Mouse (Mus musculus) lung, embryonic 15.5 days (tissue): Measurements from ENCODE around the gene Cpt2. TPM values are rescaled to one million over a fixed set of nuclear protein-coding genes. Genes with fewer than 3 reads are reported as not detected.

ENCODE experiments used
- ATAC-seq: fragments of 200-750 bp; cut with Nextera tagmentation; 2 replicates; pipeline ENCODE4 v1.8.0; 2017; ENCODE audit warnings: moderate number of reproducible peaks, borderline replicate concordance; ENCODE audit not compliant: low FRiP score, low TSS enrichment; ENCODE audit errors: extremely low read depth
- H3K27ac ChIP-seq: fragments of 300-500 bp; sonication (generic); 2 replicates; pipeline ENCODE4 v1.5.1; 2015; ENCODE audit warnings: moderate library complexity, mild to moderate bottlenecking, inconsistent platforms
- H3K27me3 ChIP-seq: fragments of 300-500 bp; sonication (generic); 2 replicates; pipeline ENCODE4 v1.6.1; 2015; ENCODE audit warnings: inconsistent platforms
- H3K36me3 ChIP-seq: fragments of 300-500 bp; sonication (generic); 2 replicates; pipeline ENCODE4 v1.6.1; 2015; ENCODE audit warnings: inconsistent platforms
- H3K4me1 ChIP-seq: fragments of 300-500 bp; sonication (generic); 2 replicates; pipeline ENCODE4 v1.6.1; 2015; ENCODE audit warnings: inconsistent platforms
- H3K4me2 ChIP-seq: fragments of 300-500 bp; sonication (generic); 2 replicates; pipeline ENCODE4 v1.6.1; 2015; ENCODE audit warnings: inconsistent platforms, mild to moderate bottlenecking, moderate library complexity
- H3K4me3 ChIP-seq: fragments of 300-500 bp; sonication (generic); 2 replicates; pipeline ENCODE4 v1.5.1; 2015; ENCODE audit warnings: mild to moderate bottlenecking, inconsistent platforms
- H3K9ac ChIP-seq: fragments of 300-500 bp; sonication (generic); 2 replicates; pipeline ENCODE4 v1.6.1; 2015; ENCODE audit warnings: inconsistent platforms
- H3K9me3 ChIP-seq: fragments of 300-500 bp; sonication (generic); 2 replicates; pipeline ENCODE4 v1.6.1; 2016; ENCODE audit warnings: inconsistent platforms
- WGBS: fragments of 180-500 bp; shearing (Covaris S2); methylation state at CpG from one replicate; pipeline ENCODE4 v1.1.7; 2015; 5-methylcytosine and 5-hydroxymethylcytosine counted together
- polyA plus RNA-seq: library from polyadenylated mRNA; unstranded; fragments of >200 nt; fragmentation: Nextera tagmentation; extraction: Ambion mirVana; gene quantifications from 2 replicates; pipeline ENCODE4 v1.2.1, GENCODE M21; 2015

Cpt2 gene
- 43.8 and 45.0 TPM in 2 replicates for polyA plus RNA-seq

DNA sequence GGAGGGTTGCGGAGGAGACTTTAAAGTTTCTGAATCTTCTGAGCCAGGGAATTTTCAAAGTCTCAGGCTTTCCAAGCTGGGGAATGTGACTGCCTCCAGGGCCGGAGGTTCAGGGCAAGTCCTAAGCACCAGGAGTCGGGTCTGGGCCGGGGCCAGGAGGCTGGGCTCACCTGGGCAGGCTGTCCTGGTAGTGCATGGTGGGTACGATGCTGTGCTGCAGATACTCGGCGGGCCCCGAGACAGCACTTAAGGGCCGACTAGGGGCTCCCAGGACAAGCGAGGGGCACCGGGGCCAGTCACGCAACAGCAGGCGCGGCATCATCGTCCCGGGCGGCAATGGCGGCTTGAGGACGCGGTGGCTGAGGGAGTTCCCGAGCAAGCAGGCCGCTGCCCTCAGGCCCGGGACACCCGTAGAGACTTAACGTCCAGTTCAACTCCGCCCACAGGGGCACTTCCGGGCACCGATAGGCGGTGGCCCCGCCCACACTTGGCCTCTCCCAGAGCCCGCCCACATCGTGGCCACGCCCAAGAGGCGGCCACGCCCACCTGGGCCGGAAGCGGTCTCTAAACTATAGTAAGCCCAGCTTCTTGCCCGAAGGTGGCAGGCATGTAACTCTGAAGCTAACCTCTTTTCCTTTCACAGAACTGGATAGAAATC, at the start of gene Cpt2:
Gene Cpt2, minus strand, starts transcription at position 466 of the 658 bp plus-strand sequence.
- H3K27ac ChIP-seq = peak within 1 kb of the TSS; percentile 86
- WGBS = under 1% methylated on average over 38 of the region's 38 CpGs

GRCm38 (mm10) chr4:107971162-107971561, 47.8 kb upstream of the Cpt2 start:
- Histone ChIP-seq H3K4me1 (no peaks in the 10 kb centered on the region), H3K4me3 (no peak overlapping the region), H3K9me3 (no peaks in the 10 kb centered on the region), H3K36me3 (no peaks in the 10 kb centered on the region), H3K27me3 (no peaks in the 10 kb centered on the region), H3K9ac (no peak overlapping the region), H3K27ac (no peak overlapping the region), H3K4me2 (no peak overlapping the region)
- ATAC-seq = no peak
- WGBS = 70% methylated on average over 1 of the region's 1 CpGs

More for the DNA sequence above, at the start of gene Cpt2:
- no peaks in the 10 kb centered on the region for H3K36me3 ChIP-seq
- peaks cover 24% of the 10 kb centered on the region for H3K4me1 ChIP-seq
- peak within 1 kb of the TSS; percentile 77 for H3K4me2 ChIP-seq
- no peaks in the 10 kb centered on the region for H3K27me3 ChIP-seq
- ATAC-seq = peak; percentile 97
- H3K4me3 ChIP-seq = peak within 1 kb of the TSS; percentile 92
- H3K9me3 ChIP-seq = no peaks in the 10 kb centered on the region
- peak within 1 kb of the TSS; percentile 92 for H3K9ac ChIP-seq

GRCm38 (mm10) chr4:107969781-107970180, 46.4 kb upstream of the Cpt2 start:
- Histone ChIP-seq H3K4me3 (no peak overlapping the region), H3K27ac (no peak overlapping the region), H3K4me1 (no peaks in the 10 kb centered on the region), H3K36me3 (no peaks in the 10 kb centered on the region), H3K9me3 (no peaks in the 10 kb centered on the region), H3K9ac (no peak overlapping the region), H3K4me2 (no peak overlapping the region), H3K27me3 (no peaks in the 10 kb centered on the region)
- ATAC-seq = no peak

GRCm38 (mm10) chr4:107967966-107968682, 44.7 kb upstream of the Cpt2 start, which contains the start of gene Slc1a7:
TSS of gene Slc1a7 (plus strand) at chr4:107968332.
- Histone ChIP-seq H3K27ac (no peak within 1 kb of the TSS), H3K4me3 (no peak within 1 kb of the TSS), H3K9ac (no peak within 1 kb of the TSS), H3K4me1 (peaks cover under 1% of the 10 kb centered on the region; the same call in 1 of the 2 replicates), H3K4me2 (no peak within 1 kb of the TSS), H3K36me3 (no peaks in the 10 kb centered on the region), H3K9me3 (no peaks in the 10 kb centered on the region), H3K27me3 (no peaks in the 10 kb centered on the region)
- peak; percentile 51; the same call in 1 of the 2 replicates for ATAC-seq
- 74% methylated on average over 16 of the region's 16 CpGs for WGBS

DNA sequence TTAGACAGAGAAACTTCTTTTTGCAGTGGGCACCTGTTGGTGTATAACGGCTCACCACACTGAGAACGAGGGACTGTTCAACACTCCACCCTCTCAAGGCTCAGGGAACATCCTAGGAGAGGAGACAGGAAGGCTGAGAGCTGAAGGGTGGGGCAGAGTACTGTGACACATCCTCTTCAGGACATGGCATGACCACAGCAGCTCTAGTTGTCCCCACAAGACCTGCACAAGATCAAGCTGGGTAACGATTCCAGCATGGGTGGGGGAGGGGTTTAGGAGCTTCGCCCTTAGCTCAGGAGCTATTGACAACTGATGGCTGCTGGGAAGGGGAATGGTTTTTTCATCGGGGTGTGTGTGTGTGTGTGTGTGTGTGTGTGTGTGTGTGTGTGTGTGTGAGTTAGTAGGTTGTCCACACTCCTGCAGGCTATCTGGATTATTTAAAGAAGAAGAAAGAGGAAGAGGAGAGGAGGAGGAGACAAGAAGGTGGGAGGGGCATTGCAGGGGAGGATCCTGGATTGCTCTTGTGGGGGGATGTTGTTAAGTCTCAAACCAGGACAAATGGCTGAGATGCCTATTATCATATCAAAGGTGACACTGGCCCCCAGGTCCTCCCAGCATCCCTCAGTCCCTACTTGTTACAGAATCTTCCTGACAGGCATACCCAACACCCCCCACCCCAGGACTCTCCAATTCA, 43.2 kb upstream of the Cpt2 start:
- no peaks in the 10 kb centered on the region for H3K36me3 ChIP-seq
- H3K4me2 ChIP-seq = no peak overlapping the region
- peaks cover 16% of the 10 kb centered on the region for H3K4me1 ChIP-seq
- no peak overlapping the region for H3K27ac ChIP-seq
- WGBS = 46% methylated on average over 5 of the region's 5 CpGs
- no peak for ATAC-seq
- H3K9ac ChIP-seq = no peak overlapping the region
- H3K9me3 ChIP-seq = no peaks in the 10 kb centered on the region
- no peak overlapping the region for H3K4me3 ChIP-seq
- H3K27me3 ChIP-seq = no peaks in the 10 kb centered on the region

GRCm38 (mm10) chr4:107962792-107963191, 39.4 kb upstream of the Cpt2 start:
- Histone ChIP-seq H3K9ac (no peak overlapping the region), H3K36me3 (no peaks in the 10 kb centered on the region), H3K27ac (no peak overlapping the region), H3K27me3 (peaks cover 4% of the 10 kb centered on the region; the same call in 1 of the 2 replicates), H3K4me3 (no peak overlapping the region), H3K4me1 (peaks cover 18% of the 10 kb centered on the region), H3K9me3 (no peaks in the 10 kb centered on the region), H3K4me2 (no peak overlapping the region)
- ATAC-seq = no peak
- WGBS = 74% methylated on average over 2 of the region's 2 CpGs

DNA sequence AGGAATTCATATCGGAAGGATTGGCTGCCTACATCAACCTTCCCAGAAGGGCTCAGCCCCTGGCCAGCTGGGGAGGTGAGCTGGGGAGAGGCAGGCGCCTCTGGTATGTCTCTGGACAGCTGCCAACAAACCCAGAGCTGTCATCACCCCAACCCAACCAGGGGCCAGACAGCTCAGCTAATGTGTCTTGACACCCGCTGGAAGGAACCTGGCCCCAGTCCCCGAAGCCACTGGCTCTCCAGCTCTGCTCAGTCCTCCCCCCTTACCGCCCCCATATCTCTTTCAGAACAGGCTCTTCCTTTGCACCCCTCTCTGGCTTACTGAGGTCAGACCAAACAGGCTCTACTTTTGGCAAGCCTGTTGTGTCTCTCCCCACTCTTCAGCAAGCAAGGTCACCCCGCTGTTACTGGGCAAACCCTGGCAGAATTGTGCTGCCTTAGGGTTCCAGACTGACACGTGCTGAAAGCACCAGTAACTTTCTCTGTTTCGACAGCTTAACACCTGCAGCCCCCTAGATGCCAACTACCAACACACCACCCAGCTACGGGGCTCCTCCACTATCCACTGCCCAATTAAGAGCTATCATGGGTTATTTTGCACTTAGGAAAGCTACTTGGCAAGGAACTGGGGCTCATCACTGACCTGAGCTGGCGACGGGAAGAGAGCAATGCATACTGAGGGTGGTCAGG, 38.8 kb upstream of the Cpt2 start:
- peak; percentile 85 for ATAC-seq
- WGBS = 29% methylated on average over 11 of the region's 11 CpGs
- H3K4me3 ChIP-seq = no peak overlapping the region
- no peaks in the 10 kb centered on the region for H3K36me3 ChIP-seq
- H3K4me2 ChIP-seq = no peak overlapping the region
- H3K9me3 ChIP-seq = no peaks in the 10 kb centered on the region
- peaks cover 4% of the 10 kb centered on the region; the same call in 1 of the 2 replicates for H3K27me3 ChIP-seq
- H3K4me1 ChIP-seq = peaks cover 18% of the 10 kb centered on the region
- H3K9ac ChIP-seq = no peak overlapping the region
- H3K27ac ChIP-seq = no peak overlapping the region

DNA sequence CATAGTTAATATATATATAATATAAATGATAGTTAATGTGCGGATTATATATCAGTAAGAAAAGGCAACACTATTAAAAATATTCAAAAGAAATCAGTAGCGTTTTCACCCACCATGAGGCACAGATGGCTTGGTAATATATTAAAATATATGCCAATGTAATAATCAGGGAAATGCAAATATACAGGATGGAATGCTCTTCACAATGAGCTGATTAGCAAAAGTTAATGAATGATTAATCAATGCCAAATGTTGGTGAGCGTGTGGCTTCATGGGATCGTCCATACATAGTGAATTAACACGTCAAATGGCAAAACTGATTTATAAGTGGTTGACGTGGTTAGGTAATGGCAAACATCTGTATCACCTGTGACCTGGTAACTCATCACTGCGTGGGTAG, 35.1 kb upstream of the Cpt2 start:
- Histone ChIP-seq H3K9me3 (no peaks in the 10 kb centered on the region), H3K9ac (no peak overlapping the region), H3K4me2 (no peak overlapping the region), H3K4me3 (no peak overlapping the region), H3K27ac (no peak overlapping the region), H3K27me3 (peaks cover 4% of the 10 kb centered on the region; the same call in 1 of the 2 replicates), H3K36me3 (no peaks in the 10 kb centered on the region), H3K4me1 (peaks cover 18% of the 10 kb centered on the region)
- no peak for ATAC-seq
- whole genome bisulfite sequencing = 83% methylated on average over 7 of the region's 7 CpGs

- Histone ChIP-seq H3K4me1 (no peaks in the 10 kb centered on the region), H3K9me3 (no peaks in the 10 kb centered on the region), H3K27me3 (peaks cover 1% of the 10 kb centered on the region; the same call in 1 of the 2 replicates), H3K9ac (no peak overlapping the region), H3K4me3 (no peak overlapping the region), H3K27ac (no peak overlapping the region), H3K36me3 (no peaks in the 10 kb centered on the region), H3K4me2 (no peak overlapping the region)
- 65% methylated on average over 5 of the region's 5 CpGs for WGBS
- no peak for ATAC-seq
Measured at GRCm38 (mm10) chr4:107955691-107956090, 32.3 kb upstream of the Cpt2 start.

DNA sequence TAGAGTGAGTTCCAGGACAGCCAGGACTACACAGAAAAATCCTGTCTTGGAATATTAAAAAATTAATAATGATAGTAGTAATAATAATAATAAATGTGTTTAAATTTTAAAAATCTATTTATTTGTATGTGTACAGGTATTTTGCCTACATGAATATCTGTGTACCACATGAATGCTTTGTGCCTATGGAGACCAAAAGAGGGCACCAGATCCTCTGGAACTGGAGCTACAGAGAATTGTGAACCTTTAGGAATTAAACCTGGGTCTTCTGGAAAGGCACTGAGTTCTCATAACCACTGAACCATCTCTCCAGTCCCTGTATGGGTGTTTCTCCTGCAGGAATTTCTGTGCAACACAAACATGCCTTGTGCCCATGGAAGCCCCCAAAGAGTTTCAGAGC, 29.4 kb upstream of the Cpt2 start:
- Histone ChIP-seq H3K4me3 (no peak overlapping the region), H3K4me1 (peaks cover 3% of the 10 kb centered on the region), H3K9ac (no peak overlapping the region), H3K9me3 (no peaks in the 10 kb centered on the region), H3K27me3 (no peaks in the 10 kb centered on the region), H3K27ac (no peak overlapping the region), H3K36me3 (no peaks in the 10 kb centered on the region), H3K4me2 (no peak overlapping the region)
- ATAC-seq = no peak

DNA sequence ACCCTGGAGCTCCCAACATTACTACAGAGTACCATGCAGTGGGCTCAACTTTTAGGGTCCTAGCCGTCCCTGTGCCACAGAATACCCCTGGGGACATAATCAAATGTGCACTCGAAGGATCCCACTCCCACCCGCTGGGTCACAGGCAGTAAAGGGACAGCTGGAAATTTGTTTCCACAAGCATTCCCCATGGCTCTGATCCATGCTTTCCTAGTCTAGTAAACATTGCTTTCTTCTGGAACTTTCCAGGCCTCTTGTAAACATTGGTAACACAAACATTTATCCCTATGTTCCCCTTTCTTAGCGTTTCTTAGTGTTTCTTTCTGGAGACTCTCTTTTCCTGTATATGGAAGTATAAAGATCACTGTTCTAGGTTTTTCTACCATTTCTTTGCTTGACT, 26.5 kb upstream of the Cpt2 start:
- Histone ChIP-seq H3K36me3 (no peaks in the 10 kb centered on the region), H3K9me3 (no peaks in the 10 kb centered on the region), H3K4me2 (no peak overlapping the region), H3K4me1 (peaks cover 3% of the 10 kb centered on the region), H3K27me3 (no peaks in the 10 kb centered on the region), H3K9ac (no peak overlapping the region), H3K27ac (peak overlapping the region; percentile 53; the same call in 1 of the 2 replicates), H3K4me3 (no peak overlapping the region)
- peak; percentile 49; the same call in 1 of the 2 replicates for ATAC-seq
- 52% methylated on average over 4 of the region's 4 CpGs for WGBS
